Mouse (Mus musculus) gastrocnemius, postnatal 14 days (tissue): Measurements from ENCODE around the gene Sos2. TPM values are rescaled to one million over a fixed set of nuclear protein-coding genes. Genes with fewer than 3 reads are reported as not detected.
"Not testable (repeated sequence)": the region's sequence is repeated elsewhere in the genome, so short reads cannot be mapped to it uniquely, and the experiment has no call there.

Experiments
- DNase-seq: peaks from one replicate; pipeline ENCODE4 v3.0.0; 2021; ENCODE audit warnings: mixed read lengths
- intact Hi-C: fragments of 180-260 bp; cut with DNase I; formaldehyde crosslinking; loops from one replicate; pipeline ENCODE4 v1.15.1; 2025; ENCODE audit warnings: low total_unique reads
- total RNA-seq, 2 experiments: library from RNA; stranded (reverse); gene quantifications; 2 replicates each; pipeline ENCODE4 v1.2.3; 2021

Gene Sos2
- total RNA-seq, 2 experiments from 2014 or later = 27.2 to 29.2 TPM

- DNase-seq = peak; percentile 42
- intact Hi-C loops = no loop called here
Measured at GRCm38 (mm10) chr12:69680635-69681565, 752 bp downstream of the Sos2 start.

DNA sequence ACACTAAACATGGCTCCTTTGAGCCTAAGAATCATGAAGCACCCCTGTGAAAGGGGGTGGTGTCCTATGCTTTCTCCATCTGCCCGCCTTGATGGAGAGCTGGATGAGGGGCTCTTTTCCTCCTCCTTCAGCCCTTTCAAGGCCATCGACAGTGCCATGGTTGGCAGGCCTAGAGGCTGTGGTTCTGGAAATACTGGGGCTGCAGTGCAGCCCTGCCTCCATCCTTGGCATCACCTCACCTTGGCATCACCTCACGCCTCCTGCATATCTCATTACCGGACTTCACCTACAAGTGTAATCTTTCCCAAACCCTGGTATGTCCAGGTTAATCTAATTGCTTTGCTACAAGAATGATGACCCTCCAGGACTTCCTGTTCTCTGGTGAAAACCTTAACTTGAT lies 5.5 kb downstream of the Sos2 start:
- intact Hi-C loops = loop anchor here (2.0 kb wide), 1 partner anchor 27 kb away; no protein-coding TSS in a partner anchor
- no peak for DNase-seq

- intact Hi-C loops = no loop called here
- DNase-seq = no peak
Measured at GRCm38 (mm10) chr12:69674576-69675537, 6.8 kb downstream of the Sos2 start.

DNA sequence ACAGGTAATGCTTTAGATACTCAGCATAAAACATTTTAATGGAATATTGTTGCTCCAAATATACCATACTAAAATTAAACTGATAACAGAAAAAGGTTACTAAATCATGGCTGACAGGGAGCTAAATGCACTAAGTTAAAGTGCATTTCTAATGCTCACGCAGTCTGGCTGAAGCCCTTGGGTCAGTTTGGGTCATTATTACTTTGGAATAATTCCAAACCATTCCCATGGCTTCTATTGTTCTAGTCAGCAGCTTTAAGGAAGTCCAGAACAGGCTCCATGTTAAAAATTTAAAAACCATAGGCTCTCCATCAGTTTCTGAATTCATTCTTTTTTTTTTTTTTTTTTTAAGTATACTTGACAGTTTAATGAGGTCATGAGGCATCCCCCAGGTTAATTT lies 7.5 kb downstream of the Sos2 start:
- intact Hi-C loops = no loop called here
- no peak for DNase-seq

DNA sequence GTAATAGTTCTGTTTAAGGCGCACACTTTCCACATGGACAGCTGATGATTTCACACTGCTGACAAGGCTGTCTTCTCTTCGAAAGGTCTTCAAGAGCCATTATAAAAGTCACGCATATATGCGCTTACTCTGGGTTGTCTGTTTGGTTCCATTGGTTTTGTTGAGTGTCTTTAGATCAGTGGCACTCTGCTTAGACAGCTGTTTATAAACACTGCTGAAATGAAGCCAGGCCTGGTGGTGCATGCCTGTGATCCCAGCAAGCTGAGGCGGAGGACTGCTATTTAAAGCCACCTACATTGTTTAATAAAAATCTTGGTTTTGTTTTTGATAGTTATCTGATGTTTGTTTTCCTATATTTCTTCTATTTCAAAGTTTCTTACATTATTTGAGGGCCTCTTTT lies 14.9 kb downstream of the Sos2 start:
- intact Hi-C loops = no loop called here
- no peak for DNase-seq

DNA sequence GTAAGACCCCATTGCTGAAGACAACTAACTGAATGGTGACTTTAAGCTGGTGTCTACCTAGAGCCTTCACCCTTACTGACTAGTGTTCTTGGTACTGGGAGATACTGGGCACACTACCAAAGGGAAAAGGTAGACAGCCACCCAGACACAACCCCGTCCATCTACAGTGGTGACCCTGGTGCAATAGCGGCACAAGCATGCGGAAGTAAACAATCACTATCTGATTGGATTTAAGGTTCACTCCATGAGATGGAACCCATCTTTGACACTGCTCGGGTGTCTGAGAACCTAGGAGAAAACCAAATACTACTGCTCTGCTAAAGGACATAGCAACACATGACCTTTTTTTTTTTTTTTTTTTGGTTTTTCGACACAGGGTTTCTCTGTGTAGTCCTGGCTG lies 20.0 kb downstream of the Sos2 start:
- no peak for DNase-seq
- intact Hi-C loops = no loop called here

- intact Hi-C loops, DNase-seq: not testable (repeated sequence)
Measured at GRCm38 (mm10) chr12:69653973-69654372, 27.7 kb downstream of the Sos2 start.

DNA sequence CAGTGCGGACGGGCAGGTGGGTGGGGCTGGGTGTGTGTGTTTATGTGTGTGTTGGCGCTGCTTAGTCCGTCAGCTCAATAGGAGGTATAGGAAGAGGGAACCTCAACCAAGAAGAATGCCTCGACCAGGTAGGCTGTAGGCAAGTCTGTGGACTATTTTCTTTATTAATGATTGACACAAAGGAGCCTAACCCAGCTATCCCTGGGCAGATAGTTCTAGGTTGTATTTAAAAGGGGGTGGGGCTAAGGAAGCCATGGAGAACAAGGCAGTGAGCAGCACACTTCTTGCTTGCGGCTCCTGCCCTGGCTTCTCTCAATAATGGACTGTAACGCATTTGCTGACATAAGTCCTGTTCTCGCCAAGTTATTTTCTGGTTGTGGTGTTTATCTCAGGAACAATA lies 32.1 kb downstream of the Sos2 start:
- intact Hi-C loops = loop anchor here (2.0 kb wide), 1 partner anchor 27 kb away; no protein-coding TSS in a partner anchor
- no peak for DNase-seq

DNA sequence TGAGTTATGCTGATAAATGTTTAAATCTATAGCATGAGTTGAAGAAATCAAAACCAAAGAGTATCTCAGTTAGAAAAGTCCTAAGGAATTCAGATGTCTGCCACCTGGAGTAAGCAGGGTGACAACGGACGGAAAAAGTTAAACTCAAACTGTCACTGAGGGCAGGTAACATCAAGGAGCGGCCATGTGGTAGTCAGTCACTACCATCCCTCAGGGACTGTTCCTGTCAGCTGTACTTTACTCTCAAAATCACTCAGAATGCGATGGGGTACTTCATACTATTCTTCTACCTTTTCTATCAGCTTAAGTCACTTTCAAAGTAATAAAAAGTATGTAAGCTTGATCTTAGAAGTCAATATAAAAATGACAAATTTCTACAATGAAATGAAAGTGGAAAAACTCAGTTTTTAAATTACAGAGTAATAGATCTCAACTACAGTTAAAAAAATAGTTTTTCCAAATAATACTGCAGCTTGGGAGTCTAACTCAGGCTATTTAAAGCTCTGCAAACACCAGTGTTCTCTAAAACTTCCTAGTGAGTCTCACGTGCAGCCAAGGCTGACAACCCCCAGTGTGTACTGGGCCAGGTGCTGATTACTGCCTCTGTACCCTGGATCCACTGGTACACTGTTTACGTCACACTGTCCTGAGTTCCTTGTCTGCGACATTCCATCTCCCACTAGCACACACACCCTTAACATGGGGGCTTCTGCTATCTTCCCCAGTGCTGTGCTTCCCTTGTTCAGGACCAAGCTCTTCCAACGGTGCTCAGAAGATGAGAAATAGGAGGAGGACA lies 35.6 kb downstream of the Sos2 start:
- DNase-seq = no peak
- intact Hi-C loops = no loop called here

DNA sequence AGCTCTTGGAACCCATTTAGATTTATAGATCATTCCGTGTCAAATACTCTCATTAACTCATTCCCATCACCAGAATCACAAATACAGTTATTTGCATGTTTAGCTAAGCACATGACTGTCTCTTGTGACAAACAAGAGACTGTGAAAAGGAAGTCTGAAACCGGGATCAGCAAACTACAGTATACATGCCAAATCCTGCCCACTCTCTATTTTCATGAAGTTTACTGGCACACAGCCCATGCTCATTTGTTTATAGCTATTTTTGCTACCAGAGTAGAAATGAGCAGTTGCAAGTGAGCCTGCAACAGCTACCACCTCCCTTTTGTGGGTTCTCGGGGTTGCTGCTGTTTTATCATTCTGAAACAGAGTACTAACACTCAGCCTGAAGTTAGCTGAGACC lies 36.8 kb downstream of the Sos2 start:
- intact Hi-C loops = no loop called here

DNA sequence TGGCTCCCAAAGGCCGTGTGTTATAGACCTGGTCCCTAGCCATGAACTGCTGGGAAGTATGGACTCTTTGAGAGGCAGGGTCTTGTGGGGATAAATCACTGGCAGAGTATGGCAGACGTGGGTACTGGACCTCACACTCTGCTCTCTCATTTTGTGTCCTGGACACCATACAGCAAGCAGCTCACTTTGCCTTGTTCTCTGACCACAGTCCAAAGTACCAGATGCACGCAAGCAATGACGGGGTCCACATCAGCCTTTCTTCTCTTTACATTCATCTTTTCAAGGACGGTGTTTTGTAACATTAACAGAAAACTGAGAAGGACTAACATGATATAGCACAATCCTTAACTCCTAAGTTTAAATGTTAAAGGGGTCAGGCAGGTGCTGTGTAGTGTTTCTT lies 38.8 kb downstream of the Sos2 start:
- intact Hi-C loops = no loop called here
- DNase-seq = no peak

More for the DNA sequence above, 36.8 kb downstream of the Sos2 start:
- DNase-seq = no peak

DNA sequence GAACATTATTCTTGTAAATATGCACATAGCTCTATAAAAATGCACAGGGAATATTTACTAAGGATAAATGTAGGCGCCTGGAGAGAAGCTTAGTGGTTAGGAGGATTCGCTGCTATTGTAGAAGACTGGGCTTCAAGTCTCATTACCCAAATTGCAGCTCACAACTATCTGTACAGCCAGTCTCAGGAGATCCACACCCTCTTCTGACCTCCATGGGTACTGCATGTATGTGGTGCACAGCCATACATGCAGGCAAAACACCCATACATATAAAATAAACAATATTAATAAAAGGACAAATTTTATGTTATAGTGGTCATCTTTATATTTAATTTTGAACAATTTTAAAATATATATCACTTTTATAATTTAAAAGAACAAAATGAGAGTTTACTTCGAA lies 46.9 kb downstream of the Sos2 start:
- no peak for DNase-seq
- intact Hi-C loops = no loop called here

- intact Hi-C loops, DNase-seq: not testable (repeated sequence)
Measured at GRCm38 (mm10) chr12:69618590-69618989, 63.1 kb downstream of the Sos2 start.

DNA sequence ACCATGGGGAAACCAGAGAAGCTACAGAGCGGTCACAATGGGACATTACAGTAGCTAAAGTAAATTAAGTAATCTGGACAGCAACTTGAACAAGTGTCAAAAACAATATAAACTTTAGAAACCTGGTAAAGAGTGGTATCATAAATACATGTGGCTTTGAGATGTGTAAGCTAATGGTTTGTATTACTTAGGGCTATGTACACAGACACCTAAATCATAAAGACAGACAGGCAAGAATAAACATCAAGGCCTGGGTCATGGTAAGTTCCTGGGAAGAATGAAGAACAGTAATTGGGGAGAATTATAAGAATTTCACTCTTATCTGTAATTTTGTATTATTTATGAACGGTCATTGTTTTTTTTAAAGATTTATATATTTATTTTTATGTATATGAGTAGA lies 77.3 kb downstream of the Sos2 start:
- intact Hi-C loops = no loop called here
- DNase-seq = no peak

DNA sequence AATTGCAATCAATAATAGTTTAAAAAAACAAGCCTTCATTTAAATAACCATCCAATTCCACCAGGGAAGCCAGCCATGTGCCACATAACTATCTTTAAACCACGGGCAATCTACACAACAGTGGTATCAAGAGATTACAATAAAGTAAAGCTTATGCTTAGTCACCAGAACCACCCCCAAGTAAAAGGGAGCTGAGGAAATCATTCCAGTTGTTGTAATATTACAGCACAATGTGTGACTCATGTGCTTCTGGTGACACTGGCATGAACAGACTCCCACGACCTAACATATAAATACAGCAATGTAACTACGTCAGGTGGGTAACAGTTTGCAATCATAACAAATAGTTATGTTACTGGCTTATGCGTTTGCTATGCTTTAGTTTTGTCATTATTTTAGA lies 84.2 kb downstream of the Sos2 start:
- DNase-seq = no peak
- intact Hi-C loops = loop anchor here (10.0 kb wide), 2 partner anchors 97 to 413 kb away; partner anchors contain the start of genes Mgat2 and Rpl36al

GRCm38 (mm10) chr12:69593130-69593529 lies 88.5 kb downstream of the Sos2 start:
- intact Hi-C loops = loop anchor here (10.0 kb wide), 2 partner anchors 102 to 408 kb away; partner anchors contain the start of genes Mgat2 and Rpl36al
- DNase-seq = no peak

- intact Hi-C loops = no loop called here
- no peak for DNase-seq
Measured at GRCm38 (mm10) chr12:69583270-69583629, 98.4 kb downstream of the Sos2 start.

DNA sequence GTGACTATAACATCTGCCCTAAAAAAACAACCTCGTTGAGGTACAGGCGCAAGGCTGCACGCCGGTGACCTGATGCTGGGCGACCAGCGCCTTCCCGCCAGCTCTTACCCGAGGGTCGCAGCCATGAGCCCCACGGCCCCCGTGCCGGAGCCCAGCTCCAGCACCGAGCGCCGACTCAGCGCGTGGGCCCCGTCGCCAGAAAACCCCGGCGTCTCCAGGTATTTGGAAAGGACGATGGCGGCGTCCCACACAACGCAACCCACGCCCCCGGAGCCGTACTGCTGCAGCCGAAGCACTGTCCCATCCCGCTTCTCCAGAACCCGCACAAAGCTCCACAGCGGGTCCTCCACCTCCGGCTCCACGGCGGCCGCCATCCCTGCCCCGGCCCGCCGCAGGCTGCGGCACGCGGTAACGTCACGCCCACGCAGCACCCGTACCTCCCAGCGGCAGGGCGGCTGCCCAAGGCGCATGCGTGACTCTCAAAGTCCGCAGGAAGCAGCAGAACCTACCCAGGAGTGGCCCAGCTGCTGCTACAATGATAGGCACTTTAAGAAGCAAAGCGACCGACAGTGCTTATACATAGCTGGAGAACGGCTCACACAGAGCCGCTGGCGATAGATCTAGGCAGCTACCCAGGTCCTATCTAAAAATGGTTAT lies 98.9 kb downstream of the Sos2 start, which contains the start of gene Vcpkmt:
TSS of gene Vcpkmt (minus strand) at position 416 of the 657 bp plus-strand sequence.
- intact Hi-C loops = no loop called here
- peak; percentile 88 for DNase-seq

DNA sequence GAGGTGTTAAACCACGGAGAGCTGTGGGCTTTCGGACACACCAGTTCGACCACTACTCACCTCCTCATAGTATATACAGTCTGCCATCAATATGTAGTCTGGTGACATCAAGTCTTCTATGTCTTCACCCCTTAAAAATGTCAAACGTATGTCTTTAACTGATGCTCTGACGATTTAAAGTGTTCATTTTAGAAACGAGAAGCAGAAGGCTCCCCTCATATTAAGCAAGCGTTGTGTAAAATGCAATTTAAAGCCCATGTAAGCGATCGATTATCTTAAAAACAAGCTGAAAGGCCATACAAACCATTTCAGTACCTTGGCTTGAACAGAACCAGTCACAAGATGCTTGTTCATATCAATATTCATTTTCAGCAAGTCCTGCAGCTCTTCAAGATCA lies 99.4 kb downstream of the Sos2 start:
- no peak for DNase-seq
- intact Hi-C loops = no loop called here
